In the genomic region with DNA sequence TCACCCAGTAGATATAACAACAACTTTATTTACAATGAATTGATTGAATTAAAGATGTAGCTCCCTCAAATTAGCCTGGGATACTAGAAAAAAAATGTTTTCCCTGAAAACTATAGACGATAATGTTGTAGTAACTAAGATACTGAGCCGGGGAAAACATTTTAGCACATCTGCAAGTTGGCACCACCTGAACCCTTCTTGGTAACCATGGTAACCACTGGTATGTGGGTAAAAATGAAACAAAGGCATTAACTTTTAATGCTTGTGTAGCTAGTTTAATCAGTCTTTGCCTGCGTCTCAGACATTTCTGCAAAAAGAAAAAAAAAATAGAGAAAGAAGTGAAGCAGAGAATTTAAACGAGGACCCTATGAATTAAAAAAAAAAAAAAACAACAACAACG, we compare ENCODE assay signal across 17 mouse cellular contexts. TPM values are rescaled to one million over a fixed set of nuclear protein-coding genes. Genes with fewer than 3 reads are reported as not detected.
A peak's percentile ranks its signal among the peaks of the same experiment; 100 is the strongest.
DNase-seq lines count a peak whose midpoint lies in the region; ATAC-seq and TF ChIP-seq lines count a peak whose summit lies in the region.
"Had no signal": no experiment of that assay in that cellular context is flagged by ENCODE, and none has a peak within 500 bp of the region (broad histone marks: within the 10 kb centered on the region; RNA-seq: fewer than 3 reads in every experiment).

No protein-coding gene starts in this region.

- peak overlapping the region; percentile 45; the same call in 1 of the 2 replicates for H3K4me2 ChIP-seq in heart, embryonic 14.5 days (ENCODE audit: low read length)
- peak overlapping the region; percentile 14; the same call in 1 of the 2 replicates for H3K4me2 ChIP-seq in lung, postnatal 0 days (replicated peaks; ENCODE audit: low read depth, low read length)
- H3K4me2 ChIP-seq in embryonic facial prominence, embryonic 15.5 days (replicated peaks) = 0 out of 2 replicates have a peak overlapping the region, but pooled peaks have one; percentile 6
- H3K4me2 ChIP-seq in limb, embryonic 15.5 days = 0 out of 2 replicates have a peak overlapping the region, but pooled peaks have one; percentile 22
- H3K4me2 ChIP-seq: liver, embryonic 15.5 days; midbrain, embryonic 12.5 days; stomach, embryonic 15.5 days had no signal

- TF ChIP-seq CTCF in lung, postnatal 0 days (IDR thresholded peaks at IDR 0.05) = no peak

- H3K36me3 ChIP-seq in heart, embryonic 14.5 days (ENCODE audit: control insufficient read depth, insufficient read depth, low read length) = no peaks in the 10 kb centered on the region
- no peaks in the 10 kb centered on the region for H3K36me3 ChIP-seq in lung, postnatal 0 days (ENCODE audit: insufficient read depth, low read length)
- H3K36me3 ChIP-seq in embryonic facial prominence, embryonic 15.5 days = no peaks in the 10 kb centered on the region
- H3K36me3 ChIP-seq in limb, embryonic 15.5 days = no peaks in the 10 kb centered on the region
- H3K36me3 ChIP-seq: intestine, embryonic 15.5 days; liver, embryonic 15.5 days; midbrain, embryonic 12.5 days; stomach, embryonic 15.5 days had no signal

- no peak for ATAC-seq in heart, embryonic 14.5 days (ENCODE audit: insufficient number of reproducible peaks, insufficient read depth, low FRiP score, low read depth)
- no peak for ATAC-seq in lung, postnatal 0 days
- ATAC-seq in embryonic facial prominence, embryonic 15.5 days (ENCODE audit: insufficient number of reproducible peaks, low FRiP score, low TSS enrichment, low read depth) = no peak
- ATAC-seq in limb, embryonic 15.5 days (ENCODE audit: insufficient number of reproducible peaks, low FRiP score, low TSS enrichment, low read depth) = no peak
- ATAC-seq: intestine, embryonic 15.5 days had no signal

- no peak for TF ChIP-seq EP300 in lung, postnatal 0 days (IDR thresholded peaks at IDR 0.05)

- no peaks in the 10 kb centered on the region for H3K9me3 ChIP-seq in heart, embryonic 14.5 days (ENCODE audit: control insufficient read depth, low read length)
- no peaks in the 10 kb centered on the region for H3K9me3 ChIP-seq in lung, postnatal 0 days (ENCODE audit: low read length)
- no peaks in the 10 kb centered on the region for H3K9me3 ChIP-seq in embryonic facial prominence, embryonic 15.5 days (replicated peaks)
- H3K9me3 ChIP-seq in limb, embryonic 15.5 days = no peaks in the 10 kb centered on the region
- H3K9me3 ChIP-seq: intestine, embryonic 15.5 days; liver, embryonic 15.5 days; midbrain, embryonic 12.5 days; stomach, embryonic 15.5 days had no signal

- peaks cover 0 to 2% of the 10 kb centered on the region in 2 experiments; a peak in 2 of 4 replicates for H3K4me1 ChIP-seq in heart, embryonic 14.5 days (ENCODE audit: control insufficient read depth in 2 of 2, insufficient read depth in 2 of 2, low read length in 2 of 2)
- no peaks in the 10 kb centered on the region for H3K4me1 ChIP-seq in lung, postnatal 0 days (ENCODE audit: insufficient read depth, low read depth, low read length)
- H3K4me1 ChIP-seq in embryonic facial prominence, embryonic 15.5 days = peaks cover 16% of the 10 kb centered on the region; the same call in 1 of the 2 replicates
- H3K4me1 ChIP-seq in limb, embryonic 15.5 days = peaks cover 23% of the 10 kb centered on the region
- H3K4me1 ChIP-seq: liver, embryonic 15.5 days; stomach, embryonic 15.5 days had no signal

- H3K27ac ChIP-seq in heart, embryonic 14.5 days (replicated peaks in 1 of 2; ENCODE audit: control insufficient read depth in 1 of 2, insufficient read depth in 1 of 2, low read depth in 2 of 2, low read length in 2 of 2) = no peak overlapping the region
- H3K27ac ChIP-seq in lung, postnatal 0 days (ENCODE audit: low read length) = no peak overlapping the region
- H3K27ac ChIP-seq in embryonic facial prominence, embryonic 15.5 days (replicated peaks) = no peak overlapping the region
- no peak overlapping the region for H3K27ac ChIP-seq in limb, embryonic 15.5 days
- H3K27ac ChIP-seq: intestine, embryonic 15.5 days; liver, embryonic 15.5 days; midbrain, embryonic 12.5 days; stomach, embryonic 15.5 days had no signal

- intact Hi-C loops in heart, postnatal 14 days (cut with DNase I) = no loop called here

- no peak overlapping the region for H3K4me3 ChIP-seq in heart, embryonic 14.5 days (ENCODE audit: control insufficient read depth in 1 of 2, insufficient read depth in 1 of 2, low read depth in 1 of 2, low read length in 2 of 2)
- no peak overlapping the region for H3K4me3 ChIP-seq in lung, postnatal 0 days (ENCODE audit: low read depth, low read length)
- H3K4me3 ChIP-seq in embryonic facial prominence, embryonic 15.5 days (replicated peaks) = no peak overlapping the region
- H3K4me3 ChIP-seq in limb, embryonic 15.5 days = no peak overlapping the region
- H3K4me3 ChIP-seq: intestine, embryonic 15.5 days; liver, embryonic 15.5 days; midbrain, embryonic 12.5 days; stomach, embryonic 15.5 days had no signal

- H3K27me3 ChIP-seq in heart, embryonic 14.5 days (ENCODE audit: control insufficient read depth, insufficient read depth, low read length) = no peaks in the 10 kb centered on the region
- H3K27me3 ChIP-seq in lung, postnatal 0 days (replicated peaks; ENCODE audit: insufficient read depth, low read length) = no peaks in the 10 kb centered on the region
- H3K27me3 ChIP-seq in embryonic facial prominence, embryonic 15.5 days = no peaks in the 10 kb centered on the region
- no peaks in the 10 kb centered on the region for H3K27me3 ChIP-seq in limb, embryonic 15.5 days
- H3K27me3 ChIP-seq: intestine, embryonic 15.5 days; midbrain, embryonic 12.5 days; stomach, embryonic 15.5 days had no signal

- DNase-seq in heart, postnatal 14 days = no peak
- DNase-seq in lung, postnatal 0 days (ENCODE audit: low spot score) = peak; percentile 23
- DNase-seq in lung, postnatal 10 days = no peak
- no peak for DNase-seq in right cerebral cortex, postnatal 14 days
- no peak for DNase-seq in thymus, postnatal 0 days (ENCODE audit: low spot score)
- DNase-seq: cerebellum, postnatal 14 days; kidney, postnatal 14 days; right cerebral cortex, postnatal 25 days; thymus, postnatal 4 days had no signal

- H3K9ac ChIP-seq in heart, embryonic 14.5 days (ENCODE audit: low read length) = no peak overlapping the region
- H3K9ac ChIP-seq in lung, postnatal 0 days (replicated peaks; ENCODE audit: low read depth) = no peak overlapping the region
- H3K9ac ChIP-seq in embryonic facial prominence, embryonic 15.5 days = no peak overlapping the region
- no peak overlapping the region for H3K9ac ChIP-seq in limb, embryonic 15.5 days
- H3K9ac ChIP-seq: intestine, embryonic 15.5 days; liver, embryonic 15.5 days; midbrain, embryonic 12.5 days; stomach, embryonic 15.5 days had no signal

- WGBS in heart, embryonic 14.5 days = 52% methylated on average over 5 of the region's 5 CpGs
- 35% methylated on average over 5 of the region's 5 CpGs for WGBS in lung, postnatal 0 days
- WGBS in embryonic facial prominence, embryonic 15.5 days = 27% methylated on average over 5 of the region's 5 CpGs
- 29% methylated on average over 5 of the region's 5 CpGs for WGBS in limb, embryonic 15.5 days

RNA-seq across cellular contexts. Expression of gene Cks2, which starts 33.5 kb away (rescaled TPM):
- polyA plus RNA-seq in heart, embryonic 14.5 days (2014; fragmentation: Nextera tagmentation; extraction: Ambion mirVana) = 280 and 300 TPM in 2 replicates
- total RNA-seq in heart, postnatal 14 days (2021) = 10 to 100 TPM in 1 of 2 experiments, 1 to 10 TPM in 1; 7.1 to 13.9 TPM
- polyA plus RNA-seq in lung, postnatal 0 days (2015; fragmentation: Nextera tagmentation; extraction: Ambion mirVana) = 34.2 and 41.6 TPM in 2 replicates
- 228 and 250 TPM in 2 replicates for polyA plus RNA-seq in embryonic facial prominence, embryonic 15.5 days (2015; fragmentation: Nextera tagmentation; extraction: Ambion mirVana)
- 220 and 247 TPM in 2 replicates for polyA plus RNA-seq in limb, embryonic 15.5 days (2015; fragmentation: Nextera tagmentation; extraction: Ambion mirVana)
- polyA plus RNA-seq in thymus, postnatal 0 days (2015; fragmentation: Nextera tagmentation; extraction: Ambion mirVana) = 376 and 390 TPM in 2 replicates

RNA-seq across cellular contexts. Expression of gene Secisbp2, which starts 40.0 kb away (rescaled TPM):
- polyA plus RNA-seq in heart, embryonic 14.5 days (2014; fragmentation: Nextera tagmentation; extraction: Ambion mirVana) = 26.0 and 27.7 TPM in 2 replicates
- 10 to 100 TPM; 18.3 to 20.6 TPM for total RNA-seq in heart, postnatal 14 days (2021)
- polyA plus RNA-seq in lung, postnatal 0 days (2015; fragmentation: Nextera tagmentation; extraction: Ambion mirVana) = 27.2 and 28.9 TPM in 2 replicates
- polyA plus RNA-seq in embryonic facial prominence, embryonic 15.5 days (2015; fragmentation: Nextera tagmentation; extraction: Ambion mirVana) = 31.6 and 35.1 TPM in 2 replicates
- polyA plus RNA-seq in limb, embryonic 15.5 days (2015; fragmentation: Nextera tagmentation; extraction: Ambion mirVana) = 27.7 and 29.5 TPM in 2 replicates
- 57.4 and 62.7 TPM in 2 replicates for polyA plus RNA-seq in thymus, postnatal 0 days (2015; fragmentation: Nextera tagmentation; extraction: Ambion mirVana)

RNA-seq across cellular contexts. Expression of gene Shc3, which starts 42.3 kb away (rescaled TPM):
- 0.12 TPM in 1 of 2 replicates, not detected in the other for polyA plus RNA-seq in heart, embryonic 14.5 days (2014; fragmentation: Nextera tagmentation; extraction: Ambion mirVana)
- total RNA-seq in heart, postnatal 14 days (2021) = 1 to 10 TPM; 2.6 to 3.0 TPM
- 0.10 and 0.12 TPM in 2 replicates for polyA plus RNA-seq in lung, postnatal 0 days (2015; fragmentation: Nextera tagmentation; extraction: Ambion mirVana)
- polyA plus RNA-seq in embryonic facial prominence, embryonic 15.5 days (2015; fragmentation: Nextera tagmentation; extraction: Ambion mirVana) = 1.1 and 1.4 TPM in 2 replicates
- 0.45 and 0.90 TPM in 2 replicates for polyA plus RNA-seq in limb, embryonic 15.5 days (2015; fragmentation: Nextera tagmentation; extraction: Ambion mirVana)
- 0.52 and 0.59 TPM in 2 replicates for polyA plus RNA-seq in thymus, postnatal 0 days (2015; fragmentation: Nextera tagmentation; extraction: Ambion mirVana)
- total RNA-seq: neutrophil, adult 5-6 weeks had no signal
- polyA plus RNA-seq: liver, embryonic 15.5 days had no signal
